10 mouse cellular contexts compared by ENCODE assay signal in genomic region chr7:139228447-139229171, GRCm38 (mm10). TPM values are rescaled to one million over a fixed set of nuclear protein-coding genes. Genes with fewer than 3 reads are reported as not detected.
DNase-seq lines count a peak whose midpoint lies in the region; ATAC-seq and TF ChIP-seq lines count a peak whose summit lies in the region.
"Had no signal": no experiment of that assay in that cellular context is flagged by ENCODE, and none has a peak within 500 bp of the region (broad histone marks: within the 10 kb centered on the region; RNA-seq: fewer than 3 reads in every experiment).

No protein-coding gene starts in this region.

- TF ChIP-seq CTCF in gastrocnemius, adult 2 months (IDR thresholded peaks at IDR 0.05), result no peak
- no peak for TF ChIP-seq CTCF in stomach, postnatal 0 days (IDR thresholded peaks at IDR 0.05; ENCODE audit: low read depth)

- intact Hi-C loops in gastrocnemius, adult 2 months (cut with DNase I), result no loop called here
- intact Hi-C loops in heart, postnatal 10 days (cut with DNase I), result no loop called here

- H3K9ac ChIP-seq in stomach, embryonic 14.5 days (replicated peaks; ENCODE audit: low read depth, low read length), result no peak overlapping the region
- no peak overlapping the region for H3K9ac ChIP-seq in stomach, postnatal 0 days (ENCODE audit: low read length)

- peak; percentile 7 for DNase-seq in gastrocnemius, adult 2 months
- no peak for DNase-seq in gastrocnemius, postnatal 25 days
- DNase-seq in stomach, postnatal 0 days (ENCODE audit: low spot score), result no peak
- peak; percentile 64 to 66 for DNase-seq in heart, postnatal 10 days
- no peak for DNase-seq in layer of hippocampus, adult 18-20 months (ENCODE audit: low spot score in 2 of 2)
- no peak for DNase-seq in left cerebral cortex, adult 9 months (ENCODE audit: low spot score in 2 of 2)
- no peak for DNase-seq in thymus, postnatal 14 days

- H3K4me1 ChIP-seq in stomach, embryonic 14.5 days (ENCODE audit: control insufficient read depth, insufficient read depth, low read length), result 0 out of 2 replicates have a peak, but pooled peaks cover 5% of the 10 kb centered on the region
- H3K4me1 ChIP-seq in stomach, postnatal 0 days (replicated peaks; ENCODE audit: control insufficient read depth, insufficient read depth), result no peaks in the 10 kb centered on the region

- H3K4me3 ChIP-seq in gastrocnemius, adult 2 months, result no peak overlapping the region
- H3K4me3 ChIP-seq in stomach, embryonic 14.5 days (ENCODE audit: low read depth, low read length), result no peak overlapping the region
- H3K4me3 ChIP-seq in stomach, postnatal 0 days (ENCODE audit: low read depth, low read length), result no peak overlapping the region

- WGBS in stomach, embryonic 14.5 days, result 75% methylated on average over 6 of the region's 6 CpGs
- 65% methylated on average over 6 of the region's 6 CpGs for WGBS in stomach, postnatal 0 days

- no peaks in the 10 kb centered on the region for H3K27me3 ChIP-seq in stomach, embryonic 14.5 days (ENCODE audit: control insufficient read depth, insufficient read depth, low read length)
- no peaks in the 10 kb centered on the region for H3K27me3 ChIP-seq in stomach, postnatal 0 days (ENCODE audit: control insufficient read depth, insufficient read depth, low read length)

- H3K27ac ChIP-seq in gastrocnemius, adult 2 months, result peak overlapping the region; percentile 20; the same call in 1 of the 2 replicates
- H3K27ac ChIP-seq in stomach, embryonic 14.5 days (ENCODE audit: low read length), result 0 out of 2 replicates have a peak overlapping the region, but pooled peaks have one; percentile 21
- H3K27ac ChIP-seq in stomach, postnatal 0 days (replicated peaks), result no peak overlapping the region

- no peaks in the 10 kb centered on the region for H3K9me3 ChIP-seq in stomach, embryonic 14.5 days (ENCODE audit: control insufficient read depth, low read depth, low read length)
- H3K9me3 ChIP-seq in stomach, postnatal 0 days (ENCODE audit: control insufficient read depth, low read length), result no peaks in the 10 kb centered on the region

- TF ChIP-seq EP300 in stomach, postnatal 0 days (optimal IDR thresholded peaks at IDR 0.05), result no peak

- no peak for ATAC-seq in stomach, embryonic 14.5 days (ENCODE audit: insufficient number of reproducible peaks, insufficient read depth, low FRiP score, low read depth)
- no peak for ATAC-seq in stomach, postnatal 0 days (ENCODE audit: low FRiP score, low TSS enrichment)
- ATAC-seq: inflammation-experienced regulatory T-cells, adult 6 months had no signal

- no peaks in the 10 kb centered on the region for H3K36me3 ChIP-seq in stomach, embryonic 14.5 days (ENCODE audit: control insufficient read depth, insufficient read depth, low read length)
- no peaks in the 10 kb centered on the region for H3K36me3 ChIP-seq in stomach, postnatal 0 days (ENCODE audit: control insufficient read depth, insufficient read depth, low read length)
- H3K36me3 ChIP-seq: G1E had no signal

- no peak overlapping the region for H3K4me2 ChIP-seq in stomach, embryonic 14.5 days (replicated peaks; ENCODE audit: low read depth, low read length)
- H3K4me2 ChIP-seq in stomach, postnatal 0 days (replicated peaks; ENCODE audit: low read depth), result no peak overlapping the region

RNA-seq across cellular contexts. Expression of gene Stk32c, which starts 15.5 kb away (rescaled TPM):
- under 1 TPM in 1 of 2 experiments, not detected in 1; 0.73 TPM for total RNA-seq in gastrocnemius, adult 2 months (2021)
- total RNA-seq in gastrocnemius, postnatal 25 days (2021), result under 1 TPM; 0.36 to 0.48 TPM
- polyA plus RNA-seq in stomach, embryonic 14.5 days (2014; fragmentation: Nextera tagmentation; extraction: Ambion mirVana), result 0.14 and 0.17 TPM in 2 replicates
- polyA plus RNA-seq in stomach, postnatal 0 days (2015; fragmentation: Nextera tagmentation; extraction: Ambion mirVana), result 0.11 TPM in 1 of 2 replicates, not detected in the other
- 1 to 10 TPM; 2.8 to 4.6 TPM for total RNA-seq in heart, postnatal 10 days (2021)
- 100 to 1,000 TPM; 103 to 116 TPM for total RNA-seq in layer of hippocampus, adult 18-20 months (2021)
- total RNA-seq: G1E had no signal
- polyA plus RNA-seq: G1E had no signal

RNA-seq across cellular contexts. Expression of gene Lrrc27, which starts 15.8 kb away (rescaled TPM):
- total RNA-seq in gastrocnemius, adult 2 months (2021), result 1 to 10 TPM; 1.6 to 4.0 TPM
- total RNA-seq in gastrocnemius, postnatal 25 days (2021), result 1 to 10 TPM; 3.2 to 3.9 TPM
- polyA plus RNA-seq in stomach, embryonic 14.5 days (2014; fragmentation: Nextera tagmentation; extraction: Ambion mirVana), result 4.9 and 6.6 TPM in 2 replicates
- 3.6 and 5.1 TPM in 2 replicates for polyA plus RNA-seq in stomach, postnatal 0 days (2015; fragmentation: Nextera tagmentation; extraction: Ambion mirVana)
- 10 to 100 TPM in 1 of 2 experiments, 1 to 10 TPM in 1; 9.3 to 10.0 TPM for total RNA-seq in heart, postnatal 10 days (2021)
- 1 to 10 TPM; 6.1 to 6.4 TPM for total RNA-seq in layer of hippocampus, adult 18-20 months (2021)
- polyA plus RNA-seq: G1E had no signal

RNA-seq across cellular contexts. Expression of gene Pwwp2b, which starts 19.7 kb away (rescaled TPM):
- 1 to 10 TPM; 3.0 to 7.4 TPM for total RNA-seq in gastrocnemius, adult 2 months (2021)
- 1 to 10 TPM; 2.8 to 3.7 TPM for total RNA-seq in gastrocnemius, postnatal 25 days (2021)
- 16.1 and 17.0 TPM in 2 replicates for polyA plus RNA-seq in stomach, embryonic 14.5 days (2014; fragmentation: Nextera tagmentation; extraction: Ambion mirVana)
- polyA plus RNA-seq in stomach, postnatal 0 days (2015; fragmentation: Nextera tagmentation; extraction: Ambion mirVana), result 16.0 and 17.2 TPM in 2 replicates
- total RNA-seq in heart, postnatal 10 days (2021), result 1 to 10 TPM; 8.1 to 9.8 TPM
- total RNA-seq in layer of hippocampus, adult 18-20 months (2021), result 10 to 100 TPM; 31.5 to 35.9 TPM

Comparison
In these comparisons a context has a peak if more than half of its experiments do, and no peak if none do; other contexts are left out.
1. DNase-seq: peak in gastrocnemius, adult 2 months (single experiment) and heart, postnatal 10 days (2 of 2); none in gastrocnemius, postnatal 25 days (single experiment), stomach, postnatal 0 days (single experiment), layer of hippocampus, adult 18-20 months (0 of 2), left cerebral cortex, adult 9 months (0 of 2) and thymus, postnatal 14 days (single experiment).
2. RNA of gene Stk32c, which starts 15.5 kb away (total RNA-seq): 103 to 116 TPM in layer of hippocampus, adult 18-20 months; 2.8 to 4.6 TPM in heart, postnatal 10 days, 0.73 TPM in gastrocnemius, adult 2 months and 0.36 to 0.48 TPM in gastrocnemius, postnatal 25 days; every median in the first group is over 10 times any median in the second.